Mouse (Mus musculus) thymus, postnatal 25 days (tissue): ENCODE data around the gene Sez6l.

Experiments used
- DNase-seq: peaks from one replicate; pipeline ENCODE4 v3.0.0; 2022

Gene Sez6l

GRCm38 (mm10) chr5:112378716-112379115 is 198.3 kb downstream of the Sez6l start:
- no peak for DNase-seq

- no peak for DNase-seq
Measured at GRCm38 (mm10) chr5:112377380-112377779, 199.6 kb downstream of the Sez6l start.

GRCm38 (mm10) chr5:112376111-112376510 is 200.9 kb downstream of the Sez6l start:
- DNase-seq = no peak

GRCm38 (mm10) chr5:112371933-112372332 is 205.1 kb downstream of the Sez6l start:
- DNase-seq = no peak

GRCm38 (mm10) chr5:112370236-112370813 is 206.7 kb downstream of the Sez6l start:
- DNase-seq = no peak

GRCm38 (mm10) chr5:112369326-112369725 is 207.7 kb downstream of the Sez6l start:
- peak; percentile 24 for DNase-seq
